Mouse (Mus musculus) liver, embryonic 14.5 days (tissue): ENCODE measurements around the gene L1cam. TPM values are rescaled to one million over a fixed set of nuclear protein-coding genes. Genes with fewer than 3 reads are reported as not detected.
A peak's percentile ranks its signal among the peaks of the same experiment; 100 is the strongest.

Experiments used
- ATAC-seq: fragments of 200-750 bp; cut with Nextera tagmentation; 2 replicates; pipeline ENCODE4 v1.8.0; 2017; ENCODE audit warnings: moderate number of reproducible peaks, mild to moderate bottlenecking, moderate library complexity; ENCODE audit not compliant: insufficient read depth
- DNase-seq, 3 experiments: peaks; one replicate each; pipeline ENCODE4 v3.0.0-alpha.2; 2012 to 2013; ENCODE audit warnings: low read depth in 3 of 3, low spot score in 3 of 3
- H3K27ac ChIP-seq: fragments of 300-500 bp; sonication (generic); 2 replicates; pipeline ENCODE4 v1.5.1; 2014; ENCODE audit warnings: moderate library complexity, mild to moderate bottlenecking, control low read depth, inconsistent platforms
- H3K27me3 ChIP-seq: fragments of 300-500 bp; sonication (generic); 2 replicates; pipeline ENCODE4 v1.6.1; 2014; ENCODE audit warnings: mild to moderate bottlenecking, low read length, moderate library complexity; ENCODE audit not compliant: control insufficient read depth, insufficient read depth
- H3K36me3 ChIP-seq: fragments of 300-500 bp; sonication (generic); replicated peaks from 2 replicates; pipeline ENCODE4 v1.6.1; 2014; ENCODE audit warnings: low read depth; ENCODE audit not compliant: control insufficient read depth, insufficient read depth
- H3K4me1 ChIP-seq, 2 experiments: fragments of 200-500 bp in 1 of 2; fragments of 300-500 bp in 1 of 2; sonication (generic) in 1 of 2; replicated peaks; 2 replicates each; pipeline ENCODE4 v1.6.1; 2012 to 2014; ENCODE audit warnings: antibody characterized with exemption in 1 of 2, inconsistent platforms in 1 of 2, low read length in 1 of 2; ENCODE audit not compliant: control insufficient read depth in 2 of 2, insufficient read depth in 2 of 2
- H3K4me2 ChIP-seq: fragments of 300-500 bp; sonication (generic); 2 replicates; pipeline ENCODE4 v1.6.1; 2014; ENCODE audit warnings: low read depth, mild to moderate bottlenecking, control low read depth, moderate library complexity
- H3K4me3 ChIP-seq, 2 experiments: fragments of 200-500 bp in 1 of 2; fragments of 300-500 bp in 1 of 2; sonication (generic) in 1 of 2; 2 replicates each; pipeline ENCODE4 v1.5.1; 2012 to 2014; ENCODE audit warnings: low read depth in 2 of 2, low read length in 2 of 2, mild to moderate bottlenecking in 2 of 2, control low read depth in 1 of 2, inconsistent platforms in 1 of 2, moderate library complexity in 1 of 2; ENCODE audit not compliant: insufficient read depth in 1 of 2
- H3K9ac ChIP-seq: fragments of 300-500 bp; sonication (generic); replicated peaks from 2 replicates; pipeline ENCODE4 v1.6.1; 2014; ENCODE audit warnings: mild to moderate bottlenecking, control low read depth, moderate library complexity
- H3K9me3 ChIP-seq: fragments of 300-500 bp; sonication (generic); 2 replicates; pipeline ENCODE4 v1.6.1; 2016; ENCODE audit warnings: low read length, mixed read lengths; ENCODE audit not compliant: control insufficient read depth
- CTCF ChIP-seq: IDR thresholded peaks from 2 replicates; pipeline ENCODE4 v1.5.1; 2016; ENCODE audit warnings: antibody characterized with exemption, low read depth, control low read depth
- EP300 ChIP-seq: IDR thresholded peaks from 2 replicates; pipeline ENCODE4 v1.6.1; 2016; ENCODE audit warnings: antibody characterized with exemption, low read depth
- WGBS: fragments of 180-500 bp; shearing (Covaris S2); extraction: QIAGEN DNeasy Blood & Tissue Kit; methylation state at CpG from one replicate; pipeline ENCODE4 v1.1.7; 2014; ENCODE audit not compliant: insufficient replicate concordance; 5-methylcytosine and 5-hydroxymethylcytosine counted together
- polyA plus RNA-seq, 2 experiments: library from polyadenylated mRNA; depleted of rRNA in 1 of 2; stranded (reverse) in 1 of 2; unstranded in 1 of 2; fragments of >200 nt; fragmentation: Nextera tagmentation in 1 of 2; extraction: Ambion mirVana in 1 of 2; gene quantifications; 2 replicates each; pipeline versions ENCODE4 v1.2.1 to v1.2.3; 2012 to 2014

Gene L1cam
- polyA plus RNA-seq, 2 experiments = 0.18 to 0.20 TPM

GRCm38 (mm10) chrX:73854326-73855086 is 41.4 kb downstream of the L1cam start:
- H3K36me3 ChIP-seq = no peaks in the 10 kb centered on the region
- H3K27ac ChIP-seq = no peak overlapping the region
- TF ChIP-seq EP300 (no peak), CTCF (no peak)
- no peaks in the 10 kb centered on the region for H3K27me3 ChIP-seq
- no peak for DNase-seq
- ATAC-seq = no peak
- H3K4me2 ChIP-seq = no peak overlapping the region
- WGBS = 60% methylated on average over 9 of the region's 9 CpGs
- H3K4me1 ChIP-seq = no peaks in the 10 kb centered on the region
- no peak overlapping the region for H3K9ac ChIP-seq
- H3K9me3 ChIP-seq = no peaks in the 10 kb centered on the region
- H3K4me3 ChIP-seq = no peak overlapping the region

DNA sequence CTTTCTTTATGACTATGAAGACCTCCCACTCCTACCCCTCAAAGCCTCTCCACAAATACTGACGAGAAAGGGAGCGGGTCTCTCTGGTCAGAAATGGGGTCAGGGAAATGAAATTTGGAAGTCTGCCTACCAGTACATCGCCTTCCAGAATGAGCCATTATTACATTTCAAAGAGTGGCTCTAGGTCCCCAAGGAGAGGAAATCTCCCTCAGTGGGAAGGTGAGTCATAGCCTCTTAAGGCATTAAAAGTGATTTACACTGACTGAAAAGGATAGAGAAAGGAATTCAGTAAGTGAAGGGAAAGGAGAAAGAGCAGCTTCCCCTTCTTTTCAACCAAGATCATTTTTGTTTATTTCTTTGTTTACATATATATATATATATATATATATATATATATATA is 59.2 kb downstream of the L1cam start:
- no peak for DNase-seq
- Histone ChIP-seq H3K36me3 (no peaks in the 10 kb centered on the region), H3K4me2 (no peak overlapping the region), H3K27me3 (no peaks in the 10 kb centered on the region), H3K27ac (no peak overlapping the region), H3K4me3 (no peak overlapping the region), H3K9me3 (no peaks in the 10 kb centered on the region), H3K9ac (no peak overlapping the region), H3K4me1 (no peaks in the 10 kb centered on the region)
- no peak for TF ChIP-seq CTCF
- TF ChIP-seq EP300 = no peak
- 69% methylated on average over 3 of the region's 3 CpGs for WGBS
- no peak for ATAC-seq

- TF ChIP-seq EP300 = no peak
- TF ChIP-seq CTCF = no peak
- WGBS = 77% methylated on average over 1 of the region's 1 CpGs
- no peak overlapping the region for H3K4me3 ChIP-seq
- DNase-seq = no peak
- no peaks in the 10 kb centered on the region for H3K27me3 ChIP-seq
- ATAC-seq = no peak
- no peak overlapping the region for H3K27ac ChIP-seq
- H3K9me3 ChIP-seq = no peaks in the 10 kb centered on the region
- H3K4me1 ChIP-seq = no peaks in the 10 kb centered on the region
- H3K4me2 ChIP-seq = no peak overlapping the region
- H3K36me3 ChIP-seq = no peaks in the 10 kb centered on the region
- no peak overlapping the region for H3K9ac ChIP-seq
These were observed 60.2 kb downstream of the L1cam start for GRCm38 (mm10) chrX:73835731-73836130.

DNA sequence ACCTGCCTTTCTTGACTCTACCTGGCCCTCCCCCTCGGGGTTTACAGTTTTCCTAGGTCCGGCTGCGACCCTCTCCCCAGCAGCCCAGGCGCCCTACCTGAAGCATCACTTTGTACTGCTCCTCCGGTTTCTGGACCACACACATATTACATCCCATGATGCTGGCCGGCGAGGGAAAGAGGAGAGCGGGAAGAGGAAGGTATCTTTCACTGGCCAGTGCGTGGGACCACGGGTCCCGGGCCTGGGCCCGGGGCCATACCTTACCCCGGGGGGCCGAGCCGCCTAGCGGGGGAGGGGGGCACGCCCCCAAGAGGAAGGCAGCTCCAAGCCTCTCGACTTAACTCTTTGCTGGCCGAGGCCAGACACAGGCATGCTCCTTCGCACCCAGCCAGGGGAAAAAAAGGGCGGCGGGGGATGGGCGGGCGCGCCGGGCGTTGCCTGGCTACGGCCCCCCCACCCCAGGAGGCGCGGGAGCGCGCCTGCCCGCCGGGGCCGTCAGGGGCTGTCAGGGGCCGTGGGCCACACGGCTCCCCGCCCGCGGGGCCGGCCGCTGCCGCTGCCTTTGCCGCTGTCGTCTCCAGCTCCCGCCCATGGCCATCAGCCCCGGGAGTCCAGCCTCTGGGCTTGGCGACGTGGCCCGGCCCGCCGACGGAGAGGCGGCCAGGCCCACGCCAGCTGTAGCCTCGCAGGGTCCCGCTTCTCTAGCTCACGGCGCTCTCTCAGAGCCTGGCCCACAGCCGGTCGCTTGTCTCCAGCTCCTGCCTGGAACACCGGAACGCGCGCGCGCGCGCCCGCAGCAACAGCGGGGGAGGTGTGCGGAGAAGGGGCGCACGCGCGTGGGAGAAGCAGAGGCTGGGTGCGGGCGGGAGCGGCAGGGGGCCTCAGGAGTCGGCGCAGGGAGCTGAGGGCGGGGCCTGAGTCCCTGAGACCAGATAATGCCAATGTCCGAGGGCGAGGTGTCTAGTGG is 71.4 kb downstream of the L1cam start, which contains the start of gene Pdzd4:
Pdzd4 (minus strand) TSS at position 785 of the 967 bp plus-strand sequence.
- H3K9me3 ChIP-seq = no peaks in the 10 kb centered on the region
- H3K9ac ChIP-seq = no peak within 1 kb of the TSS
- DNase-seq (no peak), ATAC-seq (no peak)
- TF ChIP-seq EP300 = no peak
- no peak for TF ChIP-seq CTCF
- no peaks in the 10 kb centered on the region for H3K36me3 ChIP-seq
- no peak within 1 kb of the TSS for H3K27ac ChIP-seq
- H3K27me3 ChIP-seq = peaks cover 26% of the 10 kb centered on the region
- 10% methylated on average over 59 of the region's 84 CpGs for WGBS
- H3K4me2 ChIP-seq = peak within 1 kb of the TSS; percentile 54
- peak within 1 kb of the TSS; percentile 8 to 44 for H3K4me3 ChIP-seq
- no peaks in the 10 kb centered on the region for H3K4me1 ChIP-seq

DNA sequence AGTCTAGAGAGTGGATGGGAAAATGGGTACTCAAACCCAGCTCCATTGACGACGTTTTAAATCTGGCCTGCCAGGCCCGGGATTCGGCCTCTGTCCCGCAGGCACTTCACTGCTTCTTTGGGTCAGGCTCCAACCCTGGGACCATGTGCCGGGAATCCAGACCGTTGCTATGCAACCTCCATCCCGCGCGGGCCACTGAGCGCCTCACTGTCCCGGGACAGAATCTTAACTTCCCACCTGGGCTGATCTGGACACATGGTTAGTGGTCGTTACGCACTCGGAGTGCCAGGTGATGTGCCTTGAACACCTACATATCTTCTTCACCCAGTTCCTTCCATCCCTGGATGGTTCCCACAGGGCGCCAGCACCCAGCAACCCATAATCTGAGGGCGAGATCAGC is 72.2 kb downstream of the L1cam start:
- Histone ChIP-seq H3K4me1 (no peaks in the 10 kb centered on the region), H3K4me2 (no peak overlapping the region), H3K9ac (no peak overlapping the region), H3K27ac (no peak overlapping the region), H3K27me3 (peaks cover 26% of the 10 kb centered on the region), H3K9me3 (no peaks in the 10 kb centered on the region), H3K36me3 (no peaks in the 10 kb centered on the region), H3K4me3 (no peak overlapping the region)
- WGBS = 20% methylated on average over 17 of the region's 17 CpGs
- DNase-seq (no peak), ATAC-seq (no peak)
- no peak for TF ChIP-seq EP300
- TF ChIP-seq CTCF = no peak
